Mouse (Mus musculus) heart, adult 2 months (tissue): ENCODE data around the gene Dcps.

ENCODE experiments used
- CTCF ChIP-seq: fragments of 200-600 bp; IDR thresholded peaks from 2 replicates; pipeline ENCODE4 v1.8.1; 2022; ENCODE audit warnings: antibody characterized with exemption, mild to moderate bottlenecking, moderate library complexity
- EP300 ChIP-seq: fragments of 200-500 bp; IDR thresholded peaks from 2 replicates; pipeline ENCODE4 v1.6.1; 2011; ENCODE audit warnings: low read depth, low read length, control low read depth; ENCODE audit not compliant: insufficient read depth
- POLR2A ChIP-seq: fragments of 200-500 bp; IDR thresholded peaks from 2 replicates; pipeline ENCODE4 v1.6.1; 2011; ENCODE audit warnings: mild to moderate bottlenecking, low read depth, low read length, control low read depth; ENCODE audit not compliant: insufficient read depth

DNA sequence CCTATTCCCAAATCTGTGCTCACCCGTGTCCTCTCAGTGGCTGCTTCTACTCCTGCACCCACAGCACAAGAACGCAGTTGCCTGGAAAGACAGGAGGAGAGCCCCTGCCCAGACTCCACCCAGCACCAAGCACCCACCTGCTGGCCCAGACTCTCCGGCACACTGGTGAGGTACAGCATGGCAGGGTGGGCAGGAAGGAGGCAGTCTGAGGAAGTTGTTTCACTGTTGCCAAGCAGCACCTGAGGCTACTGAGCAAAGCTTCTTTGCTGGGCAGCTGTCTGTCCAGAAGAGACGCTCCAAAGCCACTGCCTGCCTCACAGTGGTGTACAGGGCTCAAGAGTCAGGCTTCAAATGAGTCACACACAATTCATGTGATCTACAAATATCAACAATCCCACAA is 77.1 kb downstream of the Dcps start:
- TF ChIP-seq POLR2A = no peak
- no peak for TF ChIP-seq CTCF
- no peak for TF ChIP-seq EP300
